Mouse (Mus musculus): Measurements from ENCODE around the gene Grid2. TPM values are rescaled to one million over a fixed set of nuclear protein-coding genes. Genes with fewer than 3 reads are reported as not detected.
"Not testable (repeated sequence)": the region's sequence is repeated elsewhere in the genome, so short reads cannot be mapped to it uniquely, and the experiment has no call there.

The Grid2 gene
- not detected for total RNA-seq (2021)
- long read RNA-seq, experiment 1, result 0 reads
- long read RNA-seq, experiment 2, result 0 reads

DNA sequence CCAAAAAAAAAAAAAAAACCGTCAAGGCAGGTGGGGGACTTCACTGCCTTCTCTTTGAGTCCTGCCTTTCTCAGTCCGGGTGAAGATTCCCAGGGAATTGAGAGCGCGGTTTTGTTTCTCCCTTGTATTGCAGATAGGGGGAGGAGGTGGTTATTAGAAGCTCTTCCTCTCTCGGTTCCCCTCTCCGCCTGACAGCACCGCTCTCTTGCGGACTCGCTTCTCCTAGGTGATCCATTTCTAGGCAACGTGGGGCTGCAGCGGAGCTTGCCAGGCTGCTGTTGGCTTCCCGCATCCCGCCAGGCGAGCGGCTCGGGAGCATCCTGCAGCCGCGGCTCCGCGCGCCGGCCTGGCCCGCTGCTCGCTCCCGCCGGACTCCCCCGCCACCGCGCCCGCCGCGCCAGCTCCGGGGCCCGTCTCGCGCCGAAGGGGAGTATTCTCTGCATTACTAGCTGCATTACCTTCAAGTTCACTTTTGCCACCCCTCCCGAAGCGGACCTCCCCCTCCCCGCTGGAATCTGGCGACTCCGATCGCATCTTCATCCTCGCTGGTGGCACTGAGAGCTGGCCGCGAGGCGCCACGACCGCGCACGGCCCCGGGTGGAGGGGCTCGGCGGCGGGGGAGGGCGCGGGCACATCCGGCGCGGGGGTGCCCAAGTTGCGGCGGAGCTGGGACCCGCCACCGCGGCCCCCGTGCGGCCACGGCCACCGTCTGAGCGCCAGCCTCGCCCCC lies at the start of gene Grid2:
Gene Grid2 (plus strand): TSS at position 51 of the 730 bp plus-strand sequence.
- no peak for DNase-seq (ENCODE audit: low spot score in 2 of 2)

DNA sequence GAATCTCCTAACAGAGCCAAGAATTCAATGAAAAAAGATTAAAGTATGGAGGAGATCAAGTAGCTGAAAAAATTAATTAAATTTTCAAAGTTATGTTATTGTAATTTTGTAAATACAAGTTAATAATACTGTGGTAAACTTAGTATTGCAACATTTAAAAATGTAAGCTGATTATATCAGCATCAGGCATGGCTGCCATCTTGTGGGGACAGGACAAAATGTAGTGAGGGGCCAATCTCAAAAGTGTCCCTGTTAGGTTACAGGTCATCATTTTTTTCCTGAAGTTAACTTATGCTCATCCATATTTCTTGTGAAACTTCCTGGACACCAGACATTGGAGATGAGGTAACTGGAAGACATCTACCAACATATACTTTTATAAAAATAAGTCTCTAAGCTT lies 4.9 kb upstream of the Grid2 start:
- no peak for DNase-seq (ENCODE audit: low spot score in 2 of 2)

- no peak for DNase-seq (ENCODE audit: low spot score in 2 of 2)
These were observed 1.1 kb downstream of the Grid2 start for GRCm38 (mm10) chr6:63256556-63257405.

- DNase-seq (ENCODE audit: low spot score in 2 of 2), result peak in 1 of 2 experiments; percentile 17
These were observed 1.8 kb downstream of the Grid2 start for GRCm38 (mm10) chr6:63257406-63257845.

DNA sequence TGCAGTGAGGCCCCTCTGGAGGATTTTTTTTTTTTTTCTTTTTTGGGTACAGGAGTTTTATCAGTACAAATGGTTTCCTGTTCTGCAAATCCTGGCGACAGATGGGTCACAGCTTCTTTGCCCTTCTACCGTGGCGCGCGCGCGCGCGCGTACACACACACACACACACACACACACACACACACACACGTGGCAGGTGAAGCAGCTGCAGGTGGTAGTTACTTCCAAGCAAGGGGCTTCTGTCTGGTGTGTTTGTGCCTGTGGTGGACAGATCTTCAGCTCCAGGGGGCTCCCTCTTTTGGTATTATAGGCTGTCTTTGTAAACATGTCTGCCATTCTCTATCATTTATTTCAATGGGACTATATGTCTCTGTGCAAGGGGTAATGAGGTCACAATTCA lies 2.2 kb downstream of the Grid2 start:
- DNase-seq (ENCODE audit: low spot score in 2 of 2), result no peak

DNA sequence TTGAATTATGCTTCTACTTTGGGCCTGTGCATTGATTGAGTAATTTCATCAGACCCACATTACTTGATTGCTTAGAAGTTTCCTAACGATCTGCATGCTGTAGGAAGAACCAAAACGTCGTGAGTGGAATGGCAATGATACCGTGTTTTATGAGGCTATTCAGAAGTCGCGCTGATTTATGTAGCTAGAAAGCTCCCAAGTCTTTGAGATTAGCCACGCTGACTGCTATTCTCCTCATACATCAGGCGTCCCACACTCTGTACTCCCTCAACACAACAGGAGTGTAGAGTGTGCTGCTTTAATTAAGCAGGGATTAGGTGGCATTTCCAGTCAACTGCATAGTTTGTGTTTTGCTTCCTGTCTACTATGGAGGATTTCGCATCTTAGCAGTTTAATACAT lies 4.1 kb downstream of the Grid2 start:
- no peak for DNase-seq (ENCODE audit: low spot score in 2 of 2)

- DNase-seq (ENCODE audit: low spot score in 2 of 2), result no peak
These were observed 28.7 kb downstream of the Grid2 start for GRCm38 (mm10) chr6:63284419-63284818.

GRCm38 (mm10) chr6:63342438-63343004 lies 86.8 kb downstream of the Grid2 start:
- DNase-seq (ENCODE audit: low spot score in 2 of 2), result no peak

DNA sequence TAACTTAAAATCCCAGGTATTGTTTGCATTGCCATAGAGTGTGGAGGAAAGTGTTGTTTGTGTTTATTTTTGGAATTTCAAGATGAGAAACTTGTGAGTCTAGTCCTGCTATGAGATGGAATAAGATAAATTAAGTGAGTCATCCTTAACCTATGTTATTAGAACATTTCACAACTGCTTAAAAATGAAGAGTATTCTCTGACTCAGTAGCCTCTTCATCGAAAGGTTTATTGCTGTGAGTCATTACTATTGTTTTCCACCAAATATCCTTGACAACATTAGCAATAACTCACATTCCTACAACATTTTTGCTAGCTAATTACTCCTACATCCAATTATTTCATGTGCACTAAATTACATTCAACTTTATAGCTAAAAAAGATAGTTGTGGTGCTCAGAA lies 91.3 kb downstream of the Grid2 start:
- DNase-seq (ENCODE audit: low spot score in 2 of 2), result no peak

DNA sequence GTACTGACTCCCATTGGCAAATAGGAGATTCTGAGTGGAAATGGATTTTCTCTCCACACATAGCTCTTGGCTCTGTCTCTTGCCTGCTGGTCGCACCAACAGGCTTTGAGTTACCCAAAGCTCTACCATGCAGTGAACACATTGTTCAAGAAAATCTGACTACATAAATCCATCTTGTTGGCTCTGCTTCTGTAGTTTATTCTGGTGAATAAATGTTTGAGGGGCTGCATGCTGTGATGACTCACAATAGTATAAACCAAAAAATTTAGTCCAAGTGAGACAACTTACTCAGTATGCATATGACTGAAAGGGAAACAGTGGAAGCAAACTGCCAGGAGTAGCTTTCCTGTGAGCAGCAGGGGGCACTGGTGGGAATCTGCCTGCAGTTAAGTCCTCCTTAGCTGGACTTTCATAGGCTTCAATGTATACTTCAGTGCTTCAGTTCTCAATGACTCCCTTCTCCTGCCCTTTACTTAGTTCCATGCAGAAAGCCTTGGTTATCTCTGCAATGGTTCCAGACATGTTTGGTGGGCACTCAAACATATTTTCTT lies 125.5 kb downstream of the Grid2 start:
- no peak for DNase-seq (ENCODE audit: low spot score in 2 of 2)

GRCm38 (mm10) chr6:63401698-63402097 lies 146.0 kb downstream of the Grid2 start:
- DNase-seq (ENCODE audit: low spot score in 2 of 2), result no peak

GRCm38 (mm10) chr6:63417534-63417933 lies 161.9 kb downstream of the Grid2 start:
- no peak for DNase-seq (ENCODE audit: low spot score in 2 of 2)

- DNase-seq (ENCODE audit: low spot score in 2 of 2), result no peak
These were observed 177.1 kb downstream of the Grid2 start for GRCm38 (mm10) chr6:63432751-63433150.

DNA sequence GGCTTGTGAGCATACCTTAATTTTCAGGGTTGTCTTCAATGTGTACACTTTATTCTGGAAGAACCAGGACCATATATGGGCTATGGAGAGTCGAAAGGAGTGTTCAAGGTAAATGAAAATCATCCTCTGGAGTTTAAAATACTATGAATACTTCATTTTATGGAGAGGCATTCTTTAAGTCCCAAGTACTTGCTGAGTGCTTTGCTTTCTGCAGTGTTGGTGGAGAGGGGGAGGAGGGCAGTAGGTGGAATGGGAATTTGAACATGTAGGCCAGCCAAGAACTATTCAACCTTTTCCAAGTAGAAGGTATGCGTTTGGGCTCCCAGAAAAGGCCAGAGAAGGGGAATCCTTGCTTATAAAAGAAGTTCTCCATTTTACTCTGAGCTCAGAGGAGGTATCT lies 192.5 kb downstream of the Grid2 start:
- no peak for DNase-seq (ENCODE audit: low spot score in 2 of 2)

DNA sequence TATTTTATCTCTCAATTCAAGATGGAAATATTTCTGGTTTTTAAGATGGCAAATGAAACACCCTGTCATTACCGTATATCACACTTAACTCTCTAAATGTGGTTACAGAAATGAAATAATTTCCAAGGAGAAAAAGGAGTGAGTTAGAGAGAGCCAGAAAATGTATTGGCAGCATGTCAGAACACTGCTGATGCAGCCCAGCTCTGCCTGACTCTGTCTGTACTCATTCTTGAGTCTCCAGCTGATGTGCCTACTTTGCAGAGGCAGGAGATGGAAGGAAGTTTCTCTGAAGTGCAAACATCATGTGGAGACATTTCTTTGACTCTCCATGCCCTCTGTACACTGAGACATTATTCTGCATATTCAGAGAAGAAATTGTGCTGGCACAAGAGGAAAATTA lies 226.5 kb downstream of the Grid2 start:
- no peak for DNase-seq (ENCODE audit: low spot score in 2 of 2)

- DNase-seq (ENCODE audit: low spot score in 2 of 2), result no peak
These were observed 259.3 kb downstream of the Grid2 start for GRCm38 (mm10) chr6:63515016-63515415.

- DNase-seq (ENCODE audit: low spot score in 2 of 2), result no peak
These were observed 260.3 kb downstream of the Grid2 start for GRCm38 (mm10) chr6:63515957-63516356.

- DNase-seq (ENCODE audit: low spot score in 2 of 2), result no peak
These were observed 276.1 kb downstream of the Grid2 start for GRCm38 (mm10) chr6:63531751-63532150.

GRCm38 (mm10) chr6:63532901-63533300 lies 277.2 kb downstream of the Grid2 start:
- DNase-seq (ENCODE audit: low spot score in 2 of 2), result no peak

DNA sequence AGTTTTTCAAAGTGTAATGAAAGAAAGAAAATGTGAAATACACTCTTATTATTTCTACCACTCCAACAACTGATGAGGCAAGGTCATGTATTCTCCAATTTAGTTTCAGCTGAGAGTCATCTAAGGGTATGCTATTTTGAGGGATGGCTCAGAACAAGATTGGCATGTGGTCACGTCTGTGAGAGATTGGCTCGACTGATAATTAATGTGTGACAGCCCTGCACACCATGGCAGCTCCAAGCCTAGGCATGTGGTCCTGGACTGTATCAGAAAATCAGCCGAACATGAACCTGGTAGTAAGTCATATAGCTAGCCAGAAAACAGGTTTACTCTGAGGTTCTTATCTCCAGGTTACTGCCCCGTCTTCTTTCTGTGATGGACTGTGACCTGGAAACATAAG lies 292.1 kb downstream of the Grid2 start:
- DNase-seq (ENCODE audit: low spot score in 2 of 2), result no peak

- DNase-seq (ENCODE audit: low spot score in 2 of 2), result not testable (repeated sequence)
These were observed 313.1 kb downstream of the Grid2 start for GRCm38 (mm10) chr6:63568741-63569140.

DNA sequence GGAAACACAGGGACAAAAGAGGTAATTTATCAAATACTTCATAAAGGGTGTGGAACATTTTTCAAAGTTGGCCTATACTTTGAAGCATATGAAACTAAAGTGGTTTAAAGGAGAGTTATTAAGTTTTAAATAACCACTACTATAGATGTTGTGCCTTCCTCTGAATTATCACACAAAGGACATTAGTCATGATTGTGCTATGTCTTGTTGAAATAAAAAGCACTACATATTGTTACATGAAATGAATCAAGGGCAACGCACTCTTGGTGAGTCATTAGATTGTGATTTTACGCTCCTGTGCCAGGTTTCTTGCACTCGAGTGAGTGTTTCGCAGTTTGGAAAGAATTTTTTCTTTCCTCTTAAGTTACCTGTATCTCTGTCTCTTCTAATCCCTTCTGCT lies 335.0 kb downstream of the Grid2 start:
- DNase-seq (ENCODE audit: low spot score in 2 of 2), result no peak

Data from adrenal gland, adult 18-20 months (tissue).